Mouse (Mus musculus): ENCODE measurements at regions not wholly inside any gene's neighbourhood (a gene's known extent, or its start where the extent isn't known, plus 50 kb on each side); places are given as distances from the start of the nearest gene placed in this dataset.

- no peak for ATAC-seq
- no peaks in the 10 kb centered on the region for H3K36me3 ChIP-seq (ENCODE audit: control insufficient read depth, insufficient read depth, low read length)
- H3K4me2 ChIP-seq (ENCODE audit: low read length) = no peak overlapping the region
- WGBS = 25% methylated on average over 4 of the region's 5 CpGs
- H3K9me3 ChIP-seq (ENCODE audit: control insufficient read depth, low read length) = no peaks in the 10 kb centered on the region
- H3K4me3 ChIP-seq (ENCODE audit: low read length) = no peak overlapping the region
- no peaks in the 10 kb centered on the region for H3K4me1 ChIP-seq (ENCODE audit: control insufficient read depth, insufficient read depth, low read depth, low read length)
- H3K9ac ChIP-seq (ENCODE audit: low read depth, low read length) = no peak overlapping the region
- H3K27me3 ChIP-seq (replicated peaks; ENCODE audit: control insufficient read depth, insufficient read depth, low read length) = no peaks in the 10 kb centered on the region
- no peak overlapping the region for H3K27ac ChIP-seq (ENCODE audit: low read depth, low read length)
These were observed 195.2 kb downstream of the Ttc32 start for GRCm38 (mm10) chr12:9224971-9225370.

- WGBS = 91% methylated on average over 5 of the region's 5 CpGs
- Histone ChIP-seq H3K4me3 (ENCODE audit: low read length) (no peak overlapping the region), H3K9me3 (ENCODE audit: control insufficient read depth, low read length) (no peaks in the 10 kb centered on the region), H3K9ac (ENCODE audit: low read depth, low read length) (no peak overlapping the region), H3K4me2 (ENCODE audit: low read length) (no peak overlapping the region), H3K36me3 (ENCODE audit: control insufficient read depth, insufficient read depth, low read length) (no peaks in the 10 kb centered on the region), H3K27ac (ENCODE audit: low read depth, low read length) (no peak overlapping the region), H3K4me1 (ENCODE audit: control insufficient read depth, insufficient read depth, low read depth, low read length) (no peaks in the 10 kb centered on the region), H3K27me3 (replicated peaks; ENCODE audit: control insufficient read depth, insufficient read depth, low read length) (no peaks in the 10 kb centered on the region)
- ATAC-seq = no peak
These were observed 198.1 kb downstream of the Ttc32 start for GRCm38 (mm10) chr12:9227901-9228300.

GRCm38 (mm10) chr12:9228486-9228885, 198.7 kb downstream of the Ttc32 start:
- Histone ChIP-seq H3K4me3 (ENCODE audit: low read length) (no peak overlapping the region), H3K9me3 (ENCODE audit: control insufficient read depth, low read length) (no peaks in the 10 kb centered on the region), H3K27me3 (replicated peaks; ENCODE audit: control insufficient read depth, insufficient read depth, low read length) (no peaks in the 10 kb centered on the region), H3K36me3 (ENCODE audit: control insufficient read depth, insufficient read depth, low read length) (no peaks in the 10 kb centered on the region), H3K27ac (ENCODE audit: low read depth, low read length) (no peak overlapping the region), H3K9ac (ENCODE audit: low read depth, low read length) (no peak overlapping the region), H3K4me1 (ENCODE audit: control insufficient read depth, insufficient read depth, low read depth, low read length) (no peaks in the 10 kb centered on the region), H3K4me2 (ENCODE audit: low read length) (no peak overlapping the region)
- 72% methylated on average over 2 of the region's 2 CpGs for WGBS
- ATAC-seq = peak; percentile 37; the same call in 1 of the 2 replicates

- Histone ChIP-seq H3K4me1 (ENCODE audit: control insufficient read depth, insufficient read depth, low read depth, low read length) (no peaks in the 10 kb centered on the region), H3K4me3 (ENCODE audit: low read length) (no peak overlapping the region), H3K36me3 (ENCODE audit: control insufficient read depth, insufficient read depth, low read length) (no peaks in the 10 kb centered on the region), H3K9me3 (ENCODE audit: control insufficient read depth, low read length) (no peaks in the 10 kb centered on the region), H3K4me2 (ENCODE audit: low read length) (no peak overlapping the region), H3K27me3 (replicated peaks; ENCODE audit: control insufficient read depth, insufficient read depth, low read length) (no peaks in the 10 kb centered on the region), H3K27ac (ENCODE audit: low read depth, low read length) (no peak overlapping the region), H3K9ac (ENCODE audit: low read depth, low read length) (no peak overlapping the region)
- 82% methylated on average over 4 of the region's 4 CpGs for WGBS
- ATAC-seq = no peak
These were observed 200.2 kb downstream of the Ttc32 start for GRCm38 (mm10) chr12:9229981-9230380.

- H3K27me3 ChIP-seq (replicated peaks; ENCODE audit: control insufficient read depth, insufficient read depth, low read length) = no peaks in the 10 kb centered on the region
- H3K9me3 ChIP-seq (ENCODE audit: control insufficient read depth, low read length) = no peaks in the 10 kb centered on the region
- no peak overlapping the region for H3K9ac ChIP-seq (ENCODE audit: low read depth, low read length)
- H3K27ac ChIP-seq (ENCODE audit: low read depth, low read length) = no peak overlapping the region
- no peaks in the 10 kb centered on the region for H3K36me3 ChIP-seq (ENCODE audit: control insufficient read depth, insufficient read depth, low read length)
- H3K4me1 ChIP-seq (ENCODE audit: control insufficient read depth, insufficient read depth, low read depth, low read length) = no peaks in the 10 kb centered on the region
- ATAC-seq = no peak
- H3K4me2 ChIP-seq (ENCODE audit: low read length) = no peak overlapping the region
- 76% methylated on average over 5 of the region's 5 CpGs for WGBS
- H3K4me3 ChIP-seq (ENCODE audit: low read length) = no peak overlapping the region
These were observed 200.8 kb downstream of the Ttc32 start for GRCm38 (mm10) chr12:9230576-9230975.

- Histone ChIP-seq H3K4me1 (ENCODE audit: control insufficient read depth, insufficient read depth, low read depth, low read length) (no peaks in the 10 kb centered on the region), H3K9me3 (ENCODE audit: control insufficient read depth, low read length) (no peaks in the 10 kb centered on the region), H3K36me3 (ENCODE audit: control insufficient read depth, insufficient read depth, low read length) (no peaks in the 10 kb centered on the region), H3K4me2 (ENCODE audit: low read length) (no peak overlapping the region), H3K4me3 (ENCODE audit: low read length) (no peak overlapping the region), H3K9ac (ENCODE audit: low read depth, low read length) (no peak overlapping the region), H3K27me3 (replicated peaks; ENCODE audit: control insufficient read depth, insufficient read depth, low read length) (no peaks in the 10 kb centered on the region), H3K27ac (ENCODE audit: low read depth, low read length) (no peak overlapping the region)
- ATAC-seq = no peak
These were observed 202.6 kb downstream of the Ttc32 start for GRCm38 (mm10) chr12:9232431-9232830.

- H3K4me3 ChIP-seq (ENCODE audit: low read length) = no peak overlapping the region
- H3K36me3 ChIP-seq (ENCODE audit: control insufficient read depth, insufficient read depth, low read length) = no peaks in the 10 kb centered on the region
- no peak for ATAC-seq
- H3K4me2 ChIP-seq (ENCODE audit: low read length) = no peak overlapping the region
- no peak overlapping the region for H3K27ac ChIP-seq (ENCODE audit: low read depth, low read length)
- H3K27me3 ChIP-seq (replicated peaks; ENCODE audit: control insufficient read depth, insufficient read depth, low read length) = no peaks in the 10 kb centered on the region
- no peaks in the 10 kb centered on the region for H3K4me1 ChIP-seq (ENCODE audit: control insufficient read depth, insufficient read depth, low read depth, low read length)
- 88% methylated on average over 4 of the region's 4 CpGs for WGBS
- H3K9me3 ChIP-seq (ENCODE audit: control insufficient read depth, low read length) = no peaks in the 10 kb centered on the region
- no peak overlapping the region for H3K9ac ChIP-seq (ENCODE audit: low read depth, low read length)
These were observed 206.1 kb downstream of the Ttc32 start for GRCm38 (mm10) chr12:9235866-9236265.

- Histone ChIP-seq H3K4me3 (ENCODE audit: low read length) (no peak overlapping the region), H3K4me2 (ENCODE audit: low read length) (no peak overlapping the region), H3K9ac (ENCODE audit: low read depth, low read length) (no peak overlapping the region), H3K36me3 (ENCODE audit: control insufficient read depth, insufficient read depth, low read length) (no peaks in the 10 kb centered on the region), H3K27ac (ENCODE audit: low read depth, low read length) (no peak overlapping the region), H3K4me1 (ENCODE audit: control insufficient read depth, insufficient read depth, low read depth, low read length) (no peaks in the 10 kb centered on the region), H3K27me3 (replicated peaks; ENCODE audit: control insufficient read depth, insufficient read depth, low read length) (no peaks in the 10 kb centered on the region), H3K9me3 (ENCODE audit: control insufficient read depth, low read length) (no peaks in the 10 kb centered on the region)
- no peak for ATAC-seq
- 77% methylated on average over 6 of the region's 6 CpGs for WGBS
These were observed 207.7 kb downstream of the Ttc32 start for GRCm38 (mm10) chr12:9237538-9237937.

GRCm38 (mm10) chr12:9237955-9238354, 208.2 kb downstream of the Ttc32 start:
- Histone ChIP-seq H3K36me3 (ENCODE audit: control insufficient read depth, insufficient read depth, low read length) (no peaks in the 10 kb centered on the region), H3K9me3 (ENCODE audit: control insufficient read depth, low read length) (no peaks in the 10 kb centered on the region), H3K27me3 (replicated peaks; ENCODE audit: control insufficient read depth, insufficient read depth, low read length) (no peaks in the 10 kb centered on the region), H3K27ac (ENCODE audit: low read depth, low read length) (no peak overlapping the region), H3K4me3 (ENCODE audit: low read length) (no peak overlapping the region), H3K9ac (ENCODE audit: low read depth, low read length) (no peak overlapping the region), H3K4me2 (ENCODE audit: low read length) (no peak overlapping the region), H3K4me1 (ENCODE audit: control insufficient read depth, insufficient read depth, low read depth, low read length) (no peaks in the 10 kb centered on the region)
- ATAC-seq = no peak
- WGBS = 76% methylated on average over 1 of the region's 1 CpGs

- H3K27me3 ChIP-seq (replicated peaks; ENCODE audit: control insufficient read depth, insufficient read depth, low read length) = no peaks in the 10 kb centered on the region
- 90% methylated on average over 5 of the region's 5 CpGs for WGBS
- no peak for ATAC-seq
These were observed 217.7 kb downstream of the Ttc32 start for GRCm38 (mm10) chr12:9247506-9247905.

More at GRCm38 (mm10) chr12:9247506-9247905, 217.7 kb downstream of the Ttc32 start:
- no peak overlapping the region for H3K4me2 ChIP-seq (ENCODE audit: low read length)
- H3K27ac ChIP-seq (ENCODE audit: low read depth, low read length) = no peak overlapping the region
- H3K36me3 ChIP-seq (ENCODE audit: control insufficient read depth, insufficient read depth, low read length) = no peaks in the 10 kb centered on the region
- no peak overlapping the region for H3K9ac ChIP-seq (ENCODE audit: low read depth, low read length)
- H3K4me1 ChIP-seq (ENCODE audit: control insufficient read depth, insufficient read depth, low read depth, low read length) = no peaks in the 10 kb centered on the region
- H3K4me3 ChIP-seq (ENCODE audit: low read length) = no peak overlapping the region
- H3K9me3 ChIP-seq (ENCODE audit: control insufficient read depth, low read length) = no peaks in the 10 kb centered on the region
